8 mouse cellular contexts compared by ENCODE assay signal in the genomic region with DNA sequence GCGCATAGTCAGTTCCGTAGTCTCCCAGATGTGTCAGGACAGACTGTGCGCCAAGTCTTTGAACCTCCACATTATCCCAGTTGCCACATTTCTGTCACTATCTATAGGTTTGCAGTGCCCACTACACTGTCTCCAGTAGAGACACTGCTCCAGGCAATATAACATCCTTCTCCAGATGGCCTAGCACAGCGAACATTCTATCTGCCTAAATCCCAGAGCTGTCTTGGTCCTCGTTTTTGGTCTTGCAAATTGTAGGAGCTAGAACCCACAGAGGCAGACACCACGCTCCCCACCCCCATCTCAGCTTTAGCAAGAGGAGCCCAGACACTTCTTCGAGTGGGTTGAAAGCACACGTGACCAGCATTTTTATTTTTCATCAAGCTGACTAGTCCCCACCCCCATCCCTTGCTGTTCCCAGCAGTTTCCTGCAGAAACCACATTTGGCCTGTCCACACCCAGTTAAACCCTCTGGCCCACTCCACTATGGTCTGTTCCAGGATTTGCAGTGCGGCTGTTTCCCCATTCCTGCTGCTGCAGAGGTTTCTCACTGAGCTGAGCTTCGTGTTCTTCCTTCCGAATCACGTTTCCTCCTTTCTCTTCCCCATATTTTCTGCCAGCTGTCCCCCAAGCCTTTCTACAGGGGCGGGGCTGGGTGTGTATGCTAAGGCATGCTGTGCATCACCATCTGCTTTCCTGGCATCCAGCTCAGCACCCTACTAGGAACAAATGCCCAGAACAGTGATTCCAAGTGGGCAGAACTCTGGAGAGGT. TPM values are rescaled to one million over a fixed set of nuclear protein-coding genes. Genes with fewer than 3 reads are reported as not detected.
DNase-seq lines count a peak whose midpoint lies in the region; ATAC-seq and TF ChIP-seq lines count a peak whose summit lies in the region.

No protein-coding gene starts in this region.

- no peaks in the 10 kb centered on the region for H3K9me3 ChIP-seq in forebrain, embryonic 13.5 days (replicated peaks)
- no peaks in the 10 kb centered on the region for H3K9me3 ChIP-seq in heart, postnatal 0 days (replicated peaks; ENCODE audit: control insufficient read depth, low read length)
- H3K9me3 ChIP-seq in liver, embryonic 15.5 days (replicated peaks) = no peaks in the 10 kb centered on the region
- no peaks in the 10 kb centered on the region for H3K9me3 ChIP-seq in neural tube, embryonic 14.5 days (ENCODE audit: control insufficient read depth, low read length)

- H3K4me2 ChIP-seq in forebrain, embryonic 13.5 days = peak overlapping the region; percentile 69
- H3K4me2 ChIP-seq in heart, postnatal 0 days (ENCODE audit: low read depth, low read length) = peak overlapping the region; percentile 83
- peak overlapping the region; percentile 90 for H3K4me2 ChIP-seq in liver, embryonic 15.5 days
- H3K4me2 ChIP-seq in neural tube, embryonic 14.5 days (ENCODE audit: low read depth, low read length) = peak overlapping the region; percentile 84

- no peak for TF ChIP-seq POLR2A in bone marrow macrophage, adult 2 months (IDR thresholded peaks at IDR 0.05; ENCODE audit: borderline replicate concordance, low read depth, low read length)

- H3K4me3 ChIP-seq in bone marrow macrophage, adult 2 months (ENCODE audit: insufficient read depth, low read length) = peak overlapping the region; percentile 77
- H3K4me3 ChIP-seq in forebrain, embryonic 13.5 days = peak overlapping the region; percentile 75
- H3K4me3 ChIP-seq in heart, postnatal 0 days (ENCODE audit: low read depth, low read length) = peak overlapping the region; percentile 69
- peak overlapping the region; percentile 71 for H3K4me3 ChIP-seq in liver, embryonic 15.5 days (replicated peaks)
- H3K4me3 ChIP-seq in neural tube, embryonic 14.5 days (ENCODE audit: low read depth, low read length) = peak overlapping the region; percentile 65

- peaks cover 2% of the 10 kb centered on the region; the same call in 1 of the 2 replicates for H3K27me3 ChIP-seq in forebrain, embryonic 13.5 days
- H3K27me3 ChIP-seq in heart, postnatal 0 days (ENCODE audit: control insufficient read depth, insufficient read depth, low read length) = no peaks in the 10 kb centered on the region
- H3K27me3 ChIP-seq in liver, embryonic 15.5 days = no peaks in the 10 kb centered on the region
- no peaks in the 10 kb centered on the region for H3K27me3 ChIP-seq in neural tube, embryonic 14.5 days (ENCODE audit: control insufficient read depth, insufficient read depth, low read length)

- peak; percentile 39; the same call in 1 of the 2 replicates for ATAC-seq in forebrain, embryonic 13.5 days
- peak; percentile 40 for ATAC-seq in heart, postnatal 0 days (ENCODE audit: insufficient read depth, low read depth)
- ATAC-seq in liver, embryonic 15.5 days (ENCODE audit: insufficient read depth) = peak; percentile 43
- ATAC-seq in neural tube, embryonic 14.5 days (ENCODE audit: low read depth) = peak; percentile 4; the same call in 1 of the 2 replicates

- H3K27ac ChIP-seq in bone marrow macrophage, adult 2 months (ENCODE audit: insufficient read depth, low read depth, low read length) = peak overlapping the region; percentile 95
- peak overlapping the region; percentile 69 for H3K27ac ChIP-seq in forebrain, embryonic 13.5 days
- H3K27ac ChIP-seq in heart, postnatal 0 days (ENCODE audit: low read depth) = peak overlapping the region; percentile 65
- H3K27ac ChIP-seq in liver, embryonic 15.5 days (replicated peaks) = peak overlapping the region; percentile 83
- peak overlapping the region; percentile 71 for H3K27ac ChIP-seq in neural tube, embryonic 14.5 days (ENCODE audit: low read depth, low read length)

- no peak for TF ChIP-seq CTCF in bone marrow macrophage, adult 2 months (IDR thresholded peaks at IDR 0.05; ENCODE audit: low read depth, low read length)
- no peak for TF ChIP-seq CTCF in heart, postnatal 0 days (IDR thresholded peaks at IDR 0.05; ENCODE audit: low read depth)

- H3K9ac ChIP-seq in forebrain, embryonic 13.5 days = peak overlapping the region; percentile 83
- 0 out of 2 replicates have a peak overlapping the region, but pooled peaks have one; percentile 38 for H3K9ac ChIP-seq in heart, postnatal 0 days (replicated peaks; ENCODE audit: low read depth, low read length)
- peak overlapping the region; percentile 58 for H3K9ac ChIP-seq in liver, embryonic 15.5 days
- peak overlapping the region; percentile 72 for H3K9ac ChIP-seq in neural tube, embryonic 14.5 days (replicated peaks; ENCODE audit: low read depth, low read length)

- WGBS in forebrain, embryonic 13.5 days = 58% methylated on average over 13 of the region's 13 CpGs
- 57% methylated on average over 13 of the region's 13 CpGs for WGBS in heart, postnatal 0 days
- 27% methylated on average over 13 of the region's 13 CpGs for WGBS in liver, embryonic 15.5 days (ENCODE audit: insufficient replicate concordance)
- 57% methylated on average over 13 of the region's 13 CpGs for WGBS in neural tube, embryonic 14.5 days

- peak; percentile 16 for DNase-seq in CD4-positive helper T cell, adult 2 months (ENCODE audit: low read depth, low spot score)
- peak; percentile 34 for DNase-seq in heart, postnatal 0 days (ENCODE audit: low spot score)
- peak; percentile 84 for DNase-seq in layer of hippocampus, adult 11-12 months (ENCODE audit: low spot score)
- DNase-seq in T-cell, adult 2 months (ENCODE audit: low spot score) = no peak

- no peaks in the 10 kb centered on the region for H3K36me3 ChIP-seq in forebrain, embryonic 13.5 days (ENCODE audit: poor library complexity, severe bottlenecking)
- no peaks in the 10 kb centered on the region for H3K36me3 ChIP-seq in heart, postnatal 0 days (replicated peaks; ENCODE audit: control insufficient read depth, insufficient read depth, low read length)
- 0 out of 2 replicates have a peak, but pooled peaks cover 3% of the 10 kb centered on the region for H3K36me3 ChIP-seq in liver, embryonic 15.5 days (replicated peaks)
- no peaks in the 10 kb centered on the region for H3K36me3 ChIP-seq in neural tube, embryonic 14.5 days (ENCODE audit: control insufficient read depth, insufficient read depth, low read length)

- no peak for TF ChIP-seq EP300 in heart, postnatal 0 days (IDR thresholded peaks at IDR 0.05; ENCODE audit: low read depth)

- H3K4me1 ChIP-seq in bone marrow macrophage, adult 2 months (ENCODE audit: control insufficient read depth, insufficient read depth, low read length) = peaks cover 23% of the 10 kb centered on the region
- H3K4me1 ChIP-seq in forebrain, embryonic 13.5 days = peaks cover 20% of the 10 kb centered on the region
- peaks cover 10% of the 10 kb centered on the region for H3K4me1 ChIP-seq in heart, postnatal 0 days (ENCODE audit: control insufficient read depth, insufficient read depth)
- H3K4me1 ChIP-seq in liver, embryonic 15.5 days (replicated peaks) = peaks cover 33% of the 10 kb centered on the region
- peaks cover 13% of the 10 kb centered on the region for H3K4me1 ChIP-seq in neural tube, embryonic 14.5 days (ENCODE audit: control insufficient read depth, insufficient read depth, low read length)

RNA-seq across cellular contexts. Expression of a gene that starts 0.8 kb away (rescaled TPM):
- 16.3 TPM in 2 replicates for polyA plus RNA-seq in bone marrow macrophage, adult 2 months (2012; ENCODE audit: insufficient read depth, insufficient read length, missing spikeins)
- 24.3 and 31.8 TPM in 2 replicates for polyA plus RNA-seq in forebrain, embryonic 13.5 days (2015; fragmentation: Nextera tagmentation; extraction: Ambion mirVana)
- total RNA-seq in heart, postnatal 0 days (2014; rRNA removed; ENCODE audit: low replicate concordance) = 12.5 and 23.5 TPM in 2 replicates
- 17.7 and 20.3 TPM in 2 replicates for polyA plus RNA-seq in heart, postnatal 0 days (2015; fragmentation: Nextera tagmentation; extraction: Ambion mirVana)
- 25.2 and 27.9 TPM in 2 replicates for polyA plus RNA-seq in liver, embryonic 15.5 days (2015; fragmentation: Nextera tagmentation; extraction: Ambion mirVana)
- polyA plus RNA-seq in neural tube, embryonic 14.5 days (2014; fragmentation: Nextera tagmentation; extraction: Ambion mirVana) = 46.0 and 52.4 TPM in 2 replicates

RNA-seq across cellular contexts. Expression of a gene that starts 21.5 kb away (rescaled TPM):
- 103 and 114 TPM in 2 replicates for polyA plus RNA-seq in bone marrow macrophage, adult 2 months (2012; ENCODE audit: insufficient read depth, insufficient read length, missing spikeins)
- polyA plus RNA-seq in forebrain, embryonic 13.5 days (2015; fragmentation: Nextera tagmentation; extraction: Ambion mirVana) = 83.2 and 93.1 TPM in 2 replicates
- 60.4 and 63.3 TPM in 2 replicates for total RNA-seq in heart, postnatal 0 days (2014; rRNA removed; ENCODE audit: low replicate concordance)
- polyA plus RNA-seq in heart, postnatal 0 days (2015; fragmentation: Nextera tagmentation; extraction: Ambion mirVana) = 28.7 and 30.6 TPM in 2 replicates
- 67.6 and 73.8 TPM in 2 replicates for polyA plus RNA-seq in liver, embryonic 15.5 days (2015; fragmentation: Nextera tagmentation; extraction: Ambion mirVana)
- polyA plus RNA-seq in neural tube, embryonic 14.5 days (2014; fragmentation: Nextera tagmentation; extraction: Ambion mirVana) = 98.5 and 125 TPM in 2 replicates
